Mouse (Mus musculus): Measurements from ENCODE around the gene Tjp1. TPM values are rescaled to one million over a fixed set of nuclear protein-coding genes. Genes with fewer than 3 reads are reported as not detected.

The Tjp1 gene
- total and polyA plus RNA-seq, 2 experiments = 6.4 to 19.1 TPM

GRCm38 (mm10) chr7:65482216-65482615, 45.4 kb downstream of the Tjp1 start:
- WGBS = 81% methylated on average over 2 of the region's 2 CpGs
- Histone ChIP-seq H3K27ac (replicated peaks; ENCODE audit: insufficient read depth, low read depth, low read length) (no peak overlapping the region), H3K27me3 (ENCODE audit: control insufficient read depth, insufficient read depth, low read length) (no peaks in the 10 kb centered on the region), H3K79me2 (ENCODE audit: control insufficient read depth, insufficient read depth, low read length) (no peaks in the 10 kb centered on the region), H3K36me3 (ENCODE audit: control insufficient read depth, insufficient read depth, low read length) (no peaks in the 10 kb centered on the region), H3K4me3 (ENCODE audit: insufficient read depth, low read depth, low read length) (no peak overlapping the region), H3K9ac (ENCODE audit: low read depth, low read length) (no peak overlapping the region), H3K4me1 (ENCODE audit: control insufficient read depth, insufficient read depth, low read length) (peaks cover 2% of the 10 kb centered on the region; the same call in 1 of the 2 replicates)
- no peak for DNase-seq (ENCODE audit: extremely low read depth, low read depth, low spot score)
- no peak for TF ChIP-seq POLR2A (IDR thresholded peaks at IDR 0.05; ENCODE audit: extremely low read depth, insufficient read depth, low read length)
- TF ChIP-seq CTCF (IDR thresholded peaks at IDR 0.05; ENCODE audit: low read depth, low read length) = no peak

- Histone ChIP-seq H3K4me3 (ENCODE audit: insufficient read depth, low read depth, low read length) (no peak overlapping the region), H3K79me2 (ENCODE audit: control insufficient read depth, insufficient read depth, low read length) (no peaks in the 10 kb centered on the region), H3K9ac (ENCODE audit: low read depth, low read length) (no peak overlapping the region), H3K27me3 (ENCODE audit: control insufficient read depth, insufficient read depth, low read length) (no peaks in the 10 kb centered on the region), H3K27ac (replicated peaks; ENCODE audit: insufficient read depth, low read depth, low read length) (no peak overlapping the region), H3K4me1 (ENCODE audit: control insufficient read depth, insufficient read depth, low read length) (peaks cover 9% of the 10 kb centered on the region), H3K36me3 (ENCODE audit: control insufficient read depth, insufficient read depth, low read length) (no peaks in the 10 kb centered on the region)
- WGBS = 70% methylated on average over 3 of the region's 3 CpGs
- DNase-seq (ENCODE audit: extremely low read depth, low read depth, low spot score) = no peak
- TF ChIP-seq CTCF (IDR thresholded peaks at IDR 0.05; ENCODE audit: low read depth, low read length) (no peak), POLR2A (IDR thresholded peaks at IDR 0.05; ENCODE audit: extremely low read depth, insufficient read depth, low read length) (no peak)
These were observed 55.5 kb downstream of the Tjp1 start for GRCm38 (mm10) chr7:65472048-65472447.

GRCm38 (mm10) chr7:65471406-65471805, 56.2 kb downstream of the Tjp1 start:
- WGBS = 94% methylated on average over 6 of the region's 6 CpGs
- H3K27ac ChIP-seq (replicated peaks; ENCODE audit: insufficient read depth, low read depth, low read length) = no peak overlapping the region
- no peaks in the 10 kb centered on the region for H3K27me3 ChIP-seq (ENCODE audit: control insufficient read depth, insufficient read depth, low read length)

GRCm38 (mm10) chr7:65470214-65470613, 57.4 kb downstream of the Tjp1 start:
- Histone ChIP-seq H3K36me3 (ENCODE audit: control insufficient read depth, insufficient read depth, low read length) (no peaks in the 10 kb centered on the region), H3K79me2 (ENCODE audit: control insufficient read depth, insufficient read depth, low read length) (no peaks in the 10 kb centered on the region), H3K4me1 (ENCODE audit: control insufficient read depth, insufficient read depth, low read length) (peaks cover 16% of the 10 kb centered on the region), H3K27ac (replicated peaks; ENCODE audit: insufficient read depth, low read depth, low read length) (no peak overlapping the region), H3K9ac (ENCODE audit: low read depth, low read length) (no peak overlapping the region), H3K4me3 (ENCODE audit: insufficient read depth, low read depth, low read length) (no peak overlapping the region), H3K27me3 (ENCODE audit: control insufficient read depth, insufficient read depth, low read length) (no peaks in the 10 kb centered on the region)
- WGBS = 51% methylated on average over 8 of the region's 8 CpGs
- TF ChIP-seq POLR2A (IDR thresholded peaks at IDR 0.05; ENCODE audit: extremely low read depth, insufficient read depth, low read length) (no peak), CTCF (IDR thresholded peaks at IDR 0.05; ENCODE audit: low read depth, low read length) (no peak)
- DNase-seq (ENCODE audit: extremely low read depth, low read depth, low spot score) = no peak

More at GRCm38 (mm10) chr7:65471406-65471805, 56.2 kb downstream of the Tjp1 start:
- Histone ChIP-seq H3K4me3 (ENCODE audit: insufficient read depth, low read depth, low read length) (no peak overlapping the region), H3K4me1 (ENCODE audit: control insufficient read depth, insufficient read depth, low read length) (peaks cover 10% of the 10 kb centered on the region), H3K9ac (ENCODE audit: low read depth, low read length) (no peak overlapping the region), H3K79me2 (ENCODE audit: control insufficient read depth, insufficient read depth, low read length) (no peaks in the 10 kb centered on the region), H3K36me3 (ENCODE audit: control insufficient read depth, insufficient read depth, low read length) (no peaks in the 10 kb centered on the region)
- TF ChIP-seq POLR2A (IDR thresholded peaks at IDR 0.05; ENCODE audit: extremely low read depth, insufficient read depth, low read length) (no peak), CTCF (IDR thresholded peaks at IDR 0.05; ENCODE audit: low read depth, low read length) (no peak)
- no peak for DNase-seq (ENCODE audit: extremely low read depth, low read depth, low spot score)

- Histone ChIP-seq H3K4me1 (ENCODE audit: control insufficient read depth, insufficient read depth, low read length) (peaks cover 16% of the 10 kb centered on the region), H3K9ac (ENCODE audit: low read depth, low read length) (no peak overlapping the region), H3K27me3 (ENCODE audit: control insufficient read depth, insufficient read depth, low read length) (no peaks in the 10 kb centered on the region), H3K36me3 (ENCODE audit: control insufficient read depth, insufficient read depth, low read length) (no peaks in the 10 kb centered on the region), H3K27ac (replicated peaks; ENCODE audit: insufficient read depth, low read depth, low read length) (0 out of 2 replicates have a peak overlapping the region, but pooled peaks have one; percentile 4), H3K79me2 (ENCODE audit: control insufficient read depth, insufficient read depth, low read length) (no peaks in the 10 kb centered on the region), H3K4me3 (ENCODE audit: insufficient read depth, low read depth, low read length) (no peak overlapping the region)
- peak; percentile 97 for DNase-seq (ENCODE audit: extremely low read depth, low read depth, low spot score)
- TF ChIP-seq POLR2A (IDR thresholded peaks at IDR 0.05; ENCODE audit: extremely low read depth, insufficient read depth, low read length) = no peak
- TF ChIP-seq CTCF (IDR thresholded peaks at IDR 0.05; ENCODE audit: low read depth, low read length) = no peak
- 4% methylated on average over 6 of the region's 6 CpGs for WGBS
These were observed 57.9 kb downstream of the Tjp1 start for GRCm38 (mm10) chr7:65469666-65470065.

GRCm38 (mm10) chr7:65468191-65468590, 59.4 kb downstream of the Tjp1 start:
- Histone ChIP-seq H3K36me3 (ENCODE audit: control insufficient read depth, insufficient read depth, low read length) (no peaks in the 10 kb centered on the region), H3K9ac (ENCODE audit: low read depth, low read length) (no peak overlapping the region), H3K27me3 (ENCODE audit: control insufficient read depth, insufficient read depth, low read length) (no peaks in the 10 kb centered on the region), H3K79me2 (ENCODE audit: control insufficient read depth, insufficient read depth, low read length) (no peaks in the 10 kb centered on the region), H3K4me1 (ENCODE audit: control insufficient read depth, insufficient read depth, low read length) (peaks cover 16% of the 10 kb centered on the region), H3K4me3 (ENCODE audit: insufficient read depth, low read depth, low read length) (no peak overlapping the region), H3K27ac (replicated peaks; ENCODE audit: insufficient read depth, low read depth, low read length) (no peak overlapping the region)
- TF ChIP-seq CTCF (IDR thresholded peaks at IDR 0.05; ENCODE audit: low read depth, low read length) = no peak
- TF ChIP-seq POLR2A (IDR thresholded peaks at IDR 0.05; ENCODE audit: extremely low read depth, insufficient read depth, low read length) = no peak
- 80% methylated on average over 8 of the region's 8 CpGs for WGBS
- no peak for DNase-seq (ENCODE audit: extremely low read depth, low read depth, low spot score)

All from liver, adult 2 months (tissue).